Mouse (Mus musculus) liver, embryonic 15.5 days (tissue): ENCODE measurements at regions not wholly inside any gene's neighbourhood (a gene's known extent, or its start where the extent isn't known, plus 50 kb on each side); places are given as distances from the start of the nearest gene placed in this dataset.

ENCODE experiments used
- ATAC-seq: fragments of 200-750 bp; cut with Nextera tagmentation; 2 replicates; pipeline ENCODE4 v1.8.0; 2017; ENCODE audit warnings: moderate number of reproducible peaks, mild to moderate bottlenecking, moderate library complexity; ENCODE audit not compliant: insufficient read depth
- H3K27ac ChIP-seq: fragments of 300-500 bp; sonication (generic); replicated peaks from 2 replicates; pipeline ENCODE4 v1.5.1; 2015; ENCODE audit warnings: mild to moderate bottlenecking, inconsistent platforms
- H3K27me3 ChIP-seq: fragments of 300-500 bp; sonication (generic); 2 replicates; pipeline ENCODE4 v1.6.1; 2015; ENCODE audit warnings: mild to moderate bottlenecking, inconsistent platforms
- H3K36me3 ChIP-seq: fragments of 300-500 bp; sonication (generic); replicated peaks from 2 replicates; pipeline ENCODE4 v1.6.1; 2015; ENCODE audit warnings: moderate library complexity, mild to moderate bottlenecking, inconsistent platforms
- H3K4me1 ChIP-seq: fragments of 300-500 bp; sonication (generic); replicated peaks from 2 replicates; pipeline ENCODE4 v1.6.1; 2015; ENCODE audit warnings: inconsistent platforms
- H3K4me2 ChIP-seq: fragments of 300-500 bp; sonication (generic); 2 replicates; pipeline ENCODE4 v1.6.1; 2015; ENCODE audit warnings: moderate library complexity, mild to moderate bottlenecking, inconsistent platforms
- H3K4me3 ChIP-seq: fragments of 300-500 bp; sonication (generic); replicated peaks from 2 replicates; pipeline ENCODE4 v1.5.1; 2015; ENCODE audit warnings: mild to moderate bottlenecking, inconsistent platforms
- H3K9ac ChIP-seq: fragments of 300-500 bp; sonication (generic); 2 replicates; pipeline ENCODE4 v1.6.1; 2015; ENCODE audit warnings: moderate library complexity, mild to moderate bottlenecking, inconsistent platforms
- H3K9me3 ChIP-seq: fragments of 300-500 bp; sonication (generic); replicated peaks from 2 replicates; pipeline ENCODE4 v1.6.1; 2016; ENCODE audit warnings: inconsistent platforms
- WGBS: fragments of 180-500 bp; shearing (Covaris S2); methylation state at CpG from one replicate; pipeline ENCODE4 v1.1.7; 2015; ENCODE audit warnings: mixed read lengths; ENCODE audit not compliant: insufficient replicate concordance; 5-methylcytosine and 5-hydroxymethylcytosine counted together

- Histone ChIP-seq H3K9me3 (no peaks in the 10 kb centered on the region), H3K9ac (no peak overlapping the region), H3K4me1 (no peaks in the 10 kb centered on the region; the same call in 1 of the 2 replicates), H3K27me3 (peaks cover 3% of the 10 kb centered on the region), H3K36me3 (no peaks in the 10 kb centered on the region), H3K4me2 (no peak overlapping the region), H3K27ac (no peak overlapping the region), H3K4me3 (no peak overlapping the region)
- 60% methylated on average over 1 of the region's 1 CpGs for WGBS
- no peak for ATAC-seq
These were observed 131.6 kb upstream of the Jarid2 start for GRCm38 (mm10) chr13:44597666-44598065.

GRCm38 (mm10) chr13:44601024-44601423 lies 128.2 kb upstream of the Jarid2 start:
- Histone ChIP-seq H3K27ac (no peak overlapping the region), H3K36me3 (no peaks in the 10 kb centered on the region), H3K4me2 (no peak overlapping the region), H3K4me1 (no peaks in the 10 kb centered on the region; the same call in 1 of the 2 replicates), H3K4me3 (no peak overlapping the region), H3K27me3 (peaks cover 10% of the 10 kb centered on the region), H3K9me3 (no peaks in the 10 kb centered on the region), H3K9ac (no peak overlapping the region)
- 53% methylated on average over 2 of the region's 2 CpGs for WGBS
- no peak for ATAC-seq

DNA sequence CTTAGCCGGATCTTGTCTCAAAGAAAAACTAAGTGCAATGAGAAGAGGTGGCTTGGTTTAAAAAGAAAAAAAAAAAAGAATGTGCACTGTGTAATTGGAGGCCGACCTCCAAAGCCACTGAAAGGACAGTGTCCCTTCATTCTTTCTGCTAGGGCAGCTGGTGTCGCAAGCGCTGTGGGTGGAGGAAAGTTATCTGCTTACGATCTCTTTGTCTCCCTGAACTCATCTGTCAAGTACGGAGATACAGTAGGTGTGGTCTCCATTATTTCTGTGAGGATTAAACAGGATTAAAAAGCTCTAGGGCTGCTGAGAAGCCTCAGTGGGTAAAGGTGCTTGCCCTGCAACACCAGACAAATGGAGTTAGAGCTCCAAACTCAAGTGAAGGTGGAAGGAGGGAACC lies 126.6 kb upstream of the Jarid2 start:
- no peak for ATAC-seq
- Histone ChIP-seq H3K9me3 (no peaks in the 10 kb centered on the region), H3K27ac (no peak overlapping the region), H3K9ac (no peak overlapping the region), H3K36me3 (no peaks in the 10 kb centered on the region), H3K4me3 (no peak overlapping the region), H3K4me2 (no peak overlapping the region), H3K4me1 (peaks cover 4% of the 10 kb centered on the region; the same call in 1 of the 2 replicates), H3K27me3 (peaks cover 10% of the 10 kb centered on the region)
- WGBS: 38% methylated on average over 6 of the region's 6 CpGs

GRCm38 (mm10) chr13:44607316-44608285 lies 121.7 kb upstream of the Jarid2 start:
- H3K36me3 ChIP-seq: no peaks in the 10 kb centered on the region
- 59% methylated on average over 13 of the region's 13 CpGs for WGBS
- H3K9ac ChIP-seq: no peak overlapping the region
- no peak overlapping the region for H3K4me3 ChIP-seq
- ATAC-seq: no peak
- H3K4me1 ChIP-seq: 0 out of 2 replicates have a peak, but pooled peaks cover 8% of the 10 kb centered on the region
- H3K9me3 ChIP-seq: no peaks in the 10 kb centered on the region
- peaks cover 8% of the 10 kb centered on the region for H3K27me3 ChIP-seq
- H3K27ac ChIP-seq: no peak overlapping the region
- H3K4me2 ChIP-seq: no peak overlapping the region

DNA sequence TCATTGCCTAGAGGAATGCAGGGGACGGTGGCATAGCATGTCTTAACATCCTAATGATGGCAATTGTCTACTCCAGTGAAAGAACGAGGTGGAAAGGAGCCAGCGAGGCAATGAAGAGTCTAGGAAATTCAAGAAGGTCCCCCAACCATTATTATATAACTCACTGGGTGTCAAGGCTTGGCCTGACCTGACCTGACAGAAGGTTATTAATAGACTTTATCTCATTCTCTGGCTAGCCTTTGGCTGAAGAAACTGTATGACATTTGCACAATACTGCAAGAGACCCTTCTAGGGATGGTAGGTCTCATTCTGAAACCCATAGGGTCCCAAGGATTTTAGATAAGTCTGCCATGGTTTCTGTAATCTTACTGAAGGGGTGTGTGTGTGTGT lies 121.0 kb upstream of the Jarid2 start:
- no peak for ATAC-seq
- H3K36me3 ChIP-seq: no peaks in the 10 kb centered on the region
- H3K9me3 ChIP-seq: no peaks in the 10 kb centered on the region
- no peak overlapping the region for H3K4me3 ChIP-seq
- peaks cover 3% of the 10 kb centered on the region for H3K27me3 ChIP-seq
- H3K4me1 ChIP-seq: 0 out of 2 replicates have a peak, but pooled peaks cover 8% of the 10 kb centered on the region
- H3K27ac ChIP-seq: no peak overlapping the region
- WGBS: 58% methylated on average over 3 of the region's 3 CpGs
- H3K9ac ChIP-seq: no peak overlapping the region
- no peak overlapping the region for H3K4me2 ChIP-seq

DNA sequence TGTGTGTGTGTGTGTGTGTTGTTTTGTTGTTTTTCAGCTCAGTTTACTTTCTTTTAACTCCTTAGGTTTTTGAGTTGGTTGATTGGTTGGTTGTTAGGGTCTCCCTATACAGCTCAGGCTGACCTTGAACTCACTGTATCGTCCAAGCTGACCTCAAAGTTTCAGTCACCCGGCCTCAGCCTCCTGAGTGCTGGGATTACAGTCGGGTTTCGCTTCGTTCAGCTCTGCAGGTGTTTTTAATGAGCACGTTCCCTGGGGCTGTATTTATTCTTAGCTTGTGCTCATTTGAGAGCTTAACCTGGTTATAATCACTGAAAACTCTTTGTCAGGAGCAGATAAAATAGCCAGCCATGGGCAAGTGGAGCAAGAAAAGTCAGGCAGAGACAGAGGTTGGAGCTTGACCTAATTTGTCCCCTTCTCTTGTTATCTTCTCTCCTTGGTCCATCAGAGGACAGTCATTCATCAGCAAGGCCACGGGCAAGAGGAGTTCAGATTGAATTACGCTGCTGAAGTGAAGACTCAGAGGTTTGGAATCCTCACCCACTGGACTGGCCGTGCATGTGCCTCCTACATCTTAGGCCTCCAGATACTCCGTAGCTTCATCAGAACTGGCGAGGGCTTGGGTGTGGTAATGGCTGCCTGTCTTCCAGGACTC lies 120.5 kb upstream of the Jarid2 start:
- ATAC-seq: no peak
- Histone ChIP-seq H3K4me1 (0 out of 2 replicates have a peak, but pooled peaks cover 8% of the 10 kb centered on the region), H3K9ac (no peak overlapping the region), H3K27ac (no peak overlapping the region), H3K4me3 (no peak overlapping the region), H3K9me3 (no peaks in the 10 kb centered on the region), H3K4me2 (no peak overlapping the region), H3K27me3 (no peaks in the 10 kb centered on the region; the same call in 1 of the 2 replicates), H3K36me3 (no peaks in the 10 kb centered on the region)
- WGBS: 69% methylated on average over 11 of the region's 11 CpGs

- Histone ChIP-seq H3K27me3 (no peaks in the 10 kb centered on the region; the same call in 1 of the 2 replicates), H3K4me3 (no peak overlapping the region), H3K4me2 (no peak overlapping the region), H3K4me1 (0 out of 2 replicates have a peak, but pooled peaks cover 8% of the 10 kb centered on the region), H3K9me3 (no peaks in the 10 kb centered on the region), H3K36me3 (no peaks in the 10 kb centered on the region), H3K9ac (no peak overlapping the region), H3K27ac (no peak overlapping the region)
- WGBS: 65% methylated on average over 5 of the region's 5 CpGs
- ATAC-seq: no peak
These were observed 119.7 kb upstream of the Jarid2 start for GRCm38 (mm10) chr13:44609606-44610005.

GRCm38 (mm10) chr13:44615696-44616095 lies 113.6 kb upstream of the Jarid2 start:
- Histone ChIP-seq H3K27ac (no peak overlapping the region), H3K9ac (no peak overlapping the region), H3K4me3 (no peak overlapping the region), H3K4me2 (no peak overlapping the region), H3K36me3 (no peaks in the 10 kb centered on the region), H3K4me1 (no peaks in the 10 kb centered on the region), H3K9me3 (no peaks in the 10 kb centered on the region), H3K27me3 (no peaks in the 10 kb centered on the region; the same call in 1 of the 2 replicates)
- 61% methylated on average over 8 of the region's 8 CpGs for WGBS
- no peak for ATAC-seq

DNA sequence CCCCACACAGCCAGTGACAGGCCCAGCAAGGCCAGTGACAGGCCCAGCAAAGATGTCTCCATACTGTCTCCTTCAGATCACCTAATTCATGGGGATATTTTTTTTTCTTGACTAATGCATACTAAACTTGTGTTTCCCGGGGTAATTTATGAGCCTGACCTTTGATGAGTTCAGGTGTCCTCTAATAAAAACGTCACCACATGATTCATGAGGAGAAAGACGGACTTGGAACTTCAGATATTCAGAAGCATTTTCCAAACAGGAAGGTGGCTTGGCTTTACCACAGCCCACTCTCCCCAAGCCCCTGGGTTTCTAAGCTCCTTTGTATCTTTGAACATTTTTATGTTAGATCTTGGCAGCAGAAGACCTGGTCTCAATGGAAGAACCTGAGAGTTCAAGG lies 110.9 kb upstream of the Jarid2 start:
- no peaks in the 10 kb centered on the region for H3K9me3 ChIP-seq
- no peak overlapping the region for H3K27ac ChIP-seq
- H3K4me1 ChIP-seq: no peaks in the 10 kb centered on the region
- H3K4me3 ChIP-seq: no peak overlapping the region
- WGBS: 52% methylated on average over 3 of the region's 3 CpGs
- H3K36me3 ChIP-seq: no peaks in the 10 kb centered on the region
- no peak for ATAC-seq
- H3K9ac ChIP-seq: no peak overlapping the region
- no peak overlapping the region for H3K4me2 ChIP-seq
- no peaks in the 10 kb centered on the region for H3K27me3 ChIP-seq

DNA sequence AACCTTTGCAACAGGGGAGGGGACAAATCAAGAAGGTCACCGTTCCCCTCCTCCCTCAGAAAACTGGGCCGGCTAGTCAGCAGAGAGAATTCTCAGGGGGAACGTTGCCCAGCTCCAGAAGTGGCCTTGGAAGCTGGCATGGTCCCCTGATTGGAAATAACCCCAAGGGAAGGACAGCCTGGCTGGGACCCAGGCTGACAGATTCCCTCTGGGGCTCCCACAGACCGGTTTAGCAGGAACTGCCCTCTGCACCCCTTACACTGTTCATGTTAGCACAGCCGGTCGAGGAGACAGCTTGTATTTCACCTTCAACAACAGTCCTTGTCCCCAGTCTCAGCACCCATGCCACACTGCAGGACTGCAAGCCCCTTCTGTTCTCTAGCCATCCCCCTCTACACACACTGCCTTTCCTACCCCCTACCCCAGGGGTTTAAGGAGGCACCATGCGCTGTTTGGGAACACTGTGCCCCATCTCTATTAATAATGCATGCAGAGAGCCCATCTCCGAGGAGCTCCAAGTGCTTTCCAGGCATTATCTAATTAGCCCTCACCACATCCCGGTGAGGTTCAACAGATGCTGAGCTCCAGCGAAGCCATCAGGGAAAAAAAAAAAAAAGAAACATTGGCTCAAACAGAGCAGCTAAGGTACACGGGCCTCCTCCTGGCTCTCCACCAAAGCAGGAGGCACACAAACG lies 106.5 kb upstream of the Jarid2 start:
- H3K4me1 ChIP-seq: peaks cover 9% of the 10 kb centered on the region; the same call in 1 of the 2 replicates
- 64% methylated on average over 12 of the region's 12 CpGs for WGBS
- no peak overlapping the region for H3K4me3 ChIP-seq
- H3K27ac ChIP-seq: no peak overlapping the region
- H3K36me3 ChIP-seq: no peaks in the 10 kb centered on the region
- H3K9me3 ChIP-seq: no peaks in the 10 kb centered on the region
- no peaks in the 10 kb centered on the region for H3K27me3 ChIP-seq
- H3K4me2 ChIP-seq: no peak overlapping the region
- no peak overlapping the region for H3K9ac ChIP-seq
- no peak for ATAC-seq

GRCm38 (mm10) chr13:44624716-44625115 lies 104.6 kb upstream of the Jarid2 start:
- Histone ChIP-seq H3K36me3 (no peaks in the 10 kb centered on the region), H3K9me3 (no peaks in the 10 kb centered on the region), H3K27ac (no peak overlapping the region), H3K4me2 (no peak overlapping the region), H3K4me1 (peaks cover 9% of the 10 kb centered on the region; the same call in 1 of the 2 replicates), H3K9ac (no peak overlapping the region), H3K27me3 (no peaks in the 10 kb centered on the region), H3K4me3 (no peak overlapping the region)
- ATAC-seq: no peak
- WGBS: 64% methylated on average over 13 of the region's 13 CpGs
